Mouse (Mus musculus): ENCODE data around the gene Tnk1.

DNA sequence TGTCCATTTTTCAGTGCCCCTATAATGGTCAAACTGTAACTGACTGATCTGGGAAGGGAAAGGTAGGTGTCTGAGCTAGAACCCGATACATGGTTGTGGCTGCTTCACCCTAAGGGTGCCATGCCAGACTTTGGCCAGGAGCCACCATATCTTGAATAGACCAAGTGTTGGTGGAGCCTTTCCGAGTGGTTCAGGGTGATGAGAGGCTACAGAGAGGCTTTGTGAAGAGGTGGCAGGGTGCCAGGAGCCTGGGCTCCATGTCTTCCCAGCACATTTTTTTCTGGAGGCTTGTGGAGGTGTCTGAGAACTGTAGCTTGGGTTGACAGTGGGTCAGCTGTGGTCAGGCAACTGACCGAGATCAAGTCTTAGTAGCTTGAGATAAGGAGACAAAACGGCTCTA, 33.0 kb upstream of the Tnk1 start:
- TF ChIP-seq CTCF (IDR thresholded peaks at IDR 0.05) (no peak), EP300 (IDR thresholded peaks at IDR 0.05) (no peak)

Data from lung, postnatal 0 days (tissue).